Mouse (Mus musculus) olfactory bulb, adult 2 months (tissue): Measurements from ENCODE around the gene Ism2.

Source experiments
- CTCF ChIP-seq: fragments of 200-500 bp; IDR thresholded peaks from 2 replicates; pipeline ENCODE4 v1.5.1; 2012; ENCODE audit warnings: low read depth, mild to moderate bottlenecking, low read length, moderate library complexity; ENCODE audit not compliant: insufficient read depth
- POLR2A ChIP-seq: fragments of 200-500 bp; IDR thresholded peaks from 2 replicates; pipeline ENCODE4 v1.6.1; 2012; ENCODE audit warnings: mild to moderate bottlenecking, low read depth, low read length, moderate library complexity; ENCODE audit not compliant: insufficient read depth

DNA sequence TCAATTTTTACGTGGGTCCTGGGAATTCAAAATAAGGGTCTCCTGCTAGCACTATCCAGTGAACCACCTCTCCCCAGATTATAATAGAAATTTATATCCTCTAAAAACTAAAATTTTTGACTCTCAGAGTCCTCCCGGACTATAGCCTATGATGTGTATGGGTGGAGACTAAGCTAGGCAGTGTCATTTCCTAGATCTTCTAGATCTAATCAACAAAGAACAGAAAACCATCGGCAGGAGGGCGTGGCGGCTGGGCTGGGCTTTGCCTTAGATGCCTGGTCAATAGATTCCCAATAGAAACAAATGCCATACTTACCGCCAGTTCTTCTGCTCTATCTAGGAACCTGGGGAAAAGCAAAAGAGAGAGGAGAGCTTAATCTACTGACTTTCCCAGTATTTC, 49.3 kb downstream of the Ism2 start:
- TF ChIP-seq POLR2A, result no peak
- TF ChIP-seq CTCF, result no peak
